Mouse (Mus musculus): ENCODE data around the gene Fabp6. TPM values are rescaled to one million over a fixed set of nuclear protein-coding genes. Genes with fewer than 3 reads are reported as not detected.

Fabp6 gene
- polyA plus RNA-seq, 1 experiment from 2014 or later, result 1.2 TPM

DNA sequence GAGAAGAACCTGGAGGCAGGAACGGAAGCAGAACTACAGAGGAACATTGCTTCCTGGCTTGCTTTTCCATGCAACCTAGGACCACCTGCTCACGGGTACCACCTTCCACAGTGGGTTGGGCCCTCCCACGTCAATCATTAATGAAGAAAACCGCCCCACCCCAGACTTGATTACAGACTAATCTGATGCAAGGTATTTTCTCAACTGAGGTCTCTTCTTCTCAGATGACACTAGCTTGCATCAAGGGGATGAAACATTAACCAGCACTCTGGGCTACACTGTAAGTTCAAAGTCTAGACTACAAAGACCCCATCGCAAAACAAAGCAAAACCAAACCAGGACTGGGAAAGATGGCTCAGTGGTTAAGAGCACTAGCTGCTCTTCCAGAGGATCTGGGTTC lies 20.4 kb upstream of the Fabp6 start:
- Histone ChIP-seq H3K27ac (0 out of 2 replicates have a peak overlapping the region, but pooled peaks have one; percentile 44), H3K9ac (no peak overlapping the region), H3K9me3 (no peaks in the 10 kb centered on the region), H3K27me3 (replicated peaks) (no peaks in the 10 kb centered on the region), H3K4me3 (replicated peaks) (no peak overlapping the region), H3K4me1 (replicated peaks) (peaks cover 19% of the 10 kb centered on the region), H3K4me2 (replicated peaks) (peak overlapping the region; percentile 34), H3K36me3 (no peaks in the 10 kb centered on the region)
- ATAC-seq, result peak; percentile 63
- WGBS, result 53% methylated on average over 5 of the region's 5 CpGs

DNA sequence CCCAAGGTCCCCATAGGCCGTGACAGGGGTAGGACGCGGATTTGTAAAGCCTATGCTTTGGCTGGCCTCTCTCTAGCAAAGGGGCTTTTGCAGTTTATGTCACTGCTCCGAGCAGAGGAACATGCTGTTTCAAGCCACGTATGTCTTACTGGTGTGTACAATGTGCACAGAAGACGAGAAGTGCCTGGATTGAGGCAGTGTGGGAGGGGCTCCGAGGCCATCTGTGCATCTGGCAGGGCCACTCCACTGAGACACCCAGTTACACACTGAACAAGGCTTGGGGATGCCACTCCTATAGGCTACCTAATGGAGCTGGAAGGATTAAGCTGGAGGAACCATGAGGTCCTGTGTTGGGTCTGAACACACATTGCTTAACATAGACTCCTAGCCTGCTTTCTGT lies 17.1 kb upstream of the Fabp6 start:
- Histone ChIP-seq H3K4me3 (replicated peaks) (no peak overlapping the region), H3K4me2 (replicated peaks) (no peak overlapping the region), H3K9me3 (no peaks in the 10 kb centered on the region), H3K27me3 (replicated peaks) (no peaks in the 10 kb centered on the region), H3K4me1 (replicated peaks) (peaks cover 16% of the 10 kb centered on the region), H3K36me3 (no peaks in the 10 kb centered on the region), H3K27ac (peak overlapping the region; percentile 59), H3K9ac (peak overlapping the region; percentile 11; the same call in 1 of the 2 replicates)
- 66% methylated on average over 7 of the region's 7 CpGs for WGBS
- no peak for ATAC-seq

DNA sequence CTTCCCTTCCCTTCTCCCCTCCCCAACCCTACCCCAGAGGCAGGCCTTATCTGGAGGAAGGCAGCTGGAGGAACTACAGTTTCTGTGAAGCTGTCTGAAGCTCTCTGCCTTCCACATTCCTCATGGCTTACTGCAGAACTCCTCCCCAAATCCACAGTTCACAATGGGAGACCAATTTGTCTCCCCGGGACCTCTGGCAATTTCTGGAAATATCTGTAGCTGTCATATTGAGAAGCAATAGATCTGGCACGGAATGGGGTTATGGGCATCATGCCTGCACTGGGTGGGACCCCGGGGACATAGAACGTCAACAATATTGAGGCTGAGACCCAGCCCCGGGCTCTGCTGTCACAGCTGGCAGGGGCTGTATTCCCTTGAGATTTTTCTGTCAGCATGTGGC lies 16.6 kb upstream of the Fabp6 start:
- peak overlapping the region; percentile 11; the same call in 1 of the 2 replicates for H3K9ac ChIP-seq
- no peak for ATAC-seq
- H3K27ac ChIP-seq, result peak overlapping the region; percentile 59
- H3K27me3 ChIP-seq (replicated peaks), result no peaks in the 10 kb centered on the region
- no peaks in the 10 kb centered on the region for H3K9me3 ChIP-seq
- 45% methylated on average over 5 of the region's 5 CpGs for WGBS
- no peak overlapping the region for H3K4me2 ChIP-seq (replicated peaks)
- no peaks in the 10 kb centered on the region for H3K36me3 ChIP-seq
- H3K4me1 ChIP-seq (replicated peaks), result peaks cover 20% of the 10 kb centered on the region
- H3K4me3 ChIP-seq (replicated peaks), result no peak overlapping the region

DNA sequence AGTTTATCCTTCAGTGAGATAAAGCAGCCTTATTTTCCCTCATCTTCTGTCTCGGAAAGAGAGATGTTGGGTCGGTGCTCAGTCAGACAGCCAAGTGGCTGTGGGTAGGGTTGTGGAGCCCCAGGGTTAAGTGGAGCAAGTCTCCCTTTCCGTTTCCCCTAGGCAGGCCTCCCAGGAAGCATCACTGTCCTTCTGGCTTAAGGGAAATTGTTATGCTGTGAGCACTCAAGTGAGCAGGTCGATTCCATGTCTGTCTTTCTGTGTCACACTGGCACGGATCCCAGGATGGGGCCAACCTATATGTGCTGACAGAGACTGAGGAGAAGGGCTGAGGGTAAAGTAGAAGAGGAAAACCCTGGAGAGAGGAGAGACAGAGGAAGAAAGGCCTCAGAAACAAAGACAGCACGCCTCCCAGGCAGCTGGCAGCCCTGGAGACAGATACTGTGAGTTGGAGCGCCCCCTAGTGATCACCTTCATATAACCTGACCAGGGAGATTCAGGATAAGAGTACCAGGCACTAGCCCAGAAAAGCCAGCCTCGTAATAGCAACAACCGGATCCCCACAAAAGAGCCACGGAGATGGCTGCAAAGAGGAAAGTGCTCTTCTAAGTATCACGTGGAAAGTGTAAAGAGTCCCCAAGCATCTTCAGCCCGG lies 11.6 kb upstream of the Fabp6 start:
- WGBS, result 27% methylated on average over 12 of the region's 12 CpGs

DNA sequence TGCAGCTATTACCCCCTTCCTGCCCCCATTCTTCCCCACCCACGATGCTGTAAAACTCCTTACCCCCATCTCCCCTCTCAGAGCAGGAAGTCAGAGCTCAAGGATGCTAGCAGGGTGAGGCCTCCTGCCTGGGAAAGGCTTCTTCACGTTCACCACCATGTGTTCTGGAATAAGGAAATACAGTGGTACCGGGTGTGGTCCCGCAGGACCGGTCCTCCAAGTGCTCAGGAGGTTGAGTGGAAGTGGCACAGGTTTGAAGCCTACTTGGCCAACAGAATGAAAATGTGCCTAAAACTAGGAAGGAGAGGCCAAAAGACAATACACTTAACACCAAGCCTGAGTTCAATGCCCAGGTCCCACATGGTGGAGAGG lies 9.3 kb upstream of the Fabp6 start:
- no peak overlapping the region for H3K9ac ChIP-seq
- H3K4me1 ChIP-seq (replicated peaks), result peaks cover 9% of the 10 kb centered on the region
- ATAC-seq, result peak; percentile 64
- H3K27ac ChIP-seq, result no peak overlapping the region
- WGBS, result 49% methylated on average over 5 of the region's 5 CpGs
- H3K36me3 ChIP-seq, result no peaks in the 10 kb centered on the region
- no peak overlapping the region for H3K4me3 ChIP-seq (replicated peaks)
- H3K27me3 ChIP-seq (replicated peaks), result no peaks in the 10 kb centered on the region
- H3K4me2 ChIP-seq (replicated peaks), result no peak overlapping the region
- no peaks in the 10 kb centered on the region for H3K9me3 ChIP-seq

More for the DNA sequence above, 11.6 kb upstream of the Fabp6 start:
- ATAC-seq, result peak; percentile 75
- H3K9ac ChIP-seq, result no peak overlapping the region
- no peak overlapping the region for H3K4me3 ChIP-seq (replicated peaks)
- H3K9me3 ChIP-seq, result no peaks in the 10 kb centered on the region
- H3K4me2 ChIP-seq (replicated peaks), result no peak overlapping the region
- H3K36me3 ChIP-seq, result no peaks in the 10 kb centered on the region
- peak overlapping the region; percentile 23; the same call in 1 of the 2 replicates for H3K27ac ChIP-seq
- H3K4me1 ChIP-seq (replicated peaks), result peaks cover 16% of the 10 kb centered on the region
- no peaks in the 10 kb centered on the region for H3K27me3 ChIP-seq (replicated peaks)

DNA sequence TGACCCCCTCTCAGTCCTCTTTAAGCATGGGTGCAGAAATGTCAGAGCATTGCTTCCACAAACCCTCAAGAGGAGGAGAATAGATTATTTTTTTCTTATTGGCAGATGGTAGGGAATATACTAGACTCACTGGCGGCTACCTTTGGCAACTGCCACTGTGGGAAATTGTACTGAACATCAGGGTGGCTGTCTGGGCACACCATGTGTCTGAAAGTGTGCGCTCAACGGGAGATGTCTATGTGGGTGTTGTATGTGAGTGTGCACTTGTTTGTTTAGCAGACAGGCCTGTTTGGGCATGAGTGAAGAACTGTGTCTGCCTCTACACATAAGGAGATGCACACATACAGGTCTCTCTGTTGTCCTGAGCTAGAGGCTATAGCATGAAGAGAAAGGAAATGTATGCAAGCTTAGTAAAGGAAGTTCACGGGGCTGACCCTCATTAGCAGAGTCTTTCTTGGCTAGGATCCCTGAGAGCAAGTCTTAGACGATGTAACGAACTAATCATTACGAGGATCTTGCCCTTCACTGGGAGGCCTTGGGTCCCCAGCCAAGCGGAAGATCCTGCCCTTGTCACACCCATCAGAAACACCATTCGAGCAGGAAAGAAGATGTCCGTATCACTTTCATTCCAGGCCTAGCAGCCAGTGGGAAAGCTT lies 8.8 kb upstream of the Fabp6 start:
- Histone ChIP-seq H3K27me3 (replicated peaks) (no peaks in the 10 kb centered on the region), H3K36me3 (no peaks in the 10 kb centered on the region), H3K4me2 (replicated peaks) (no peak overlapping the region), H3K4me1 (replicated peaks) (peaks cover 9% of the 10 kb centered on the region), H3K27ac (no peak overlapping the region), H3K9me3 (no peaks in the 10 kb centered on the region), H3K9ac (no peak overlapping the region), H3K4me3 (replicated peaks) (no peak overlapping the region)
- peak; percentile 16 for ATAC-seq
- WGBS, result 73% methylated on average over 10 of the region's 10 CpGs

DNA sequence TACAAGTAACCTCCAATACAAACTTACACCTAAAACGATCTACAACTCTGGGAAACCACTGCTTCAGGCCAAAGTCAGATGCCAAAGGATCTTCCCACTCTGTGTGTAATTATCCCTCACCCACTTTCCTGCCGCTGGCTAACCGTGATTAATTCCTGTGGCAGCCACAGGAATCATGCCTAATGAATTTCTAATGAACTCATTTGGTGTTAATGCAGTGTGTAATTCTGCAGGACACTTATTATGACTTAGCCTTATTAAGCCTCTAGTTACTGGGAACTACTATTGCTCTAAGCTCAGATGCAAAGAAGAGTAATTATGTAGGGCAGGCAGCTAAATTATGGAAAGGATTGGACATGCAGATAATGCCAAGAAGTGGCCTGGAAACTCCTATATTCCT lies 7.1 kb upstream of the Fabp6 start:
- WGBS, result 88% methylated on average over 3 of the region's 3 CpGs

DNA sequence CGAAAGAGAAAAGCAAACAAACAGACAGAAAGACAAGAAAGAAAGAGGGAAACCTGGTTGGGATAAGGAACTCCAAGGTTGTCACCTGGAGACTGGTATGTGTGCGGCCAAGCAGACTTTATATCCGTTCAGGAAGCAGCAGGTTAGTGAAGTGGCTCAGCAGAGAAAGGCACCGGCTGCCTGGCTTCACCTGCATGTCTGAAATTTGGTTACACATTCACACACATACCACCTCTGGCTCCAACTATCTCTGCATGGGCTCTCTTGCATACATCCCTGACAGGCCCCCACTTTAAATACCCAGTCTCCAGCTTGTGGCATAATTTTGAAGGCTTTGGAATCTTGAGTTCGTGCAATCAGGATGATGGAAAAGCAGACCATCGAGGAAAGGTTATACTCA lies 4.5 kb upstream of the Fabp6 start:
- Histone ChIP-seq H3K4me3 (replicated peaks) (no peak overlapping the region), H3K27ac (no peak overlapping the region), H3K4me1 (replicated peaks) (0 out of 2 replicates have a peak, but pooled peaks cover 2% of the 10 kb centered on the region), H3K4me2 (replicated peaks) (no peak overlapping the region), H3K36me3 (no peaks in the 10 kb centered on the region), H3K27me3 (replicated peaks) (no peaks in the 10 kb centered on the region), H3K9me3 (no peaks in the 10 kb centered on the region), H3K9ac (no peak overlapping the region)
- ATAC-seq, result no peak
- 86% methylated on average over 6 of the region's 6 CpGs for WGBS

More for the DNA sequence above, 7.1 kb upstream of the Fabp6 start:
- H3K9ac ChIP-seq, result no peak overlapping the region
- no peak overlapping the region for H3K4me3 ChIP-seq (replicated peaks)
- H3K36me3 ChIP-seq, result no peaks in the 10 kb centered on the region
- H3K4me1 ChIP-seq (replicated peaks), result peaks cover 9% of the 10 kb centered on the region
- ATAC-seq, result no peak
- H3K27me3 ChIP-seq (replicated peaks), result no peaks in the 10 kb centered on the region
- no peak overlapping the region for H3K4me2 ChIP-seq (replicated peaks)
- no peaks in the 10 kb centered on the region for H3K9me3 ChIP-seq
- H3K27ac ChIP-seq, result no peak overlapping the region

DNA sequence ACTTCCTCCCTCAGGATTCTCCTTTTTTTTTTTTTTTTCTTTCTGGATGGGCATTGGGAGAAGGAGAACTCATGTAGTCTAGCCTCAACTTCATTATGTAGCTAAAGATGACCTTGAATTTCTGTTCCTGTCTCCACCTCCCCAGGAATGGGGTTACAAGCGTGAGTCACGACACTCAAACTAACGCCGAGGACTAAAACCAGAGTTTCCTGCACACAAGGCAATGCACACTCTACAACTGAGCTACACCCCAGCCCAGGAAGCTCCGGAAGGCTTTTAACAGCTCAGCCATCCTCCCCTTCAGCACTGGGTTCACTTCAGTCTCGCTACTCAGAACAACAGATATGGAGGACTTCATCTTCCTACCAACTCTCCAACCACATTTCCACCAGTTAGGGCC lies 3.6 kb upstream of the Fabp6 start:
- H3K4me2 ChIP-seq (replicated peaks), result no peak overlapping the region
- no peaks in the 10 kb centered on the region for H3K4me1 ChIP-seq (replicated peaks)
- no peak for ATAC-seq
- no peaks in the 10 kb centered on the region for H3K9me3 ChIP-seq
- no peak overlapping the region for H3K4me3 ChIP-seq (replicated peaks)
- WGBS, result 88% methylated on average over 6 of the region's 6 CpGs
- no peaks in the 10 kb centered on the region for H3K27me3 ChIP-seq (replicated peaks)
- H3K36me3 ChIP-seq, result no peaks in the 10 kb centered on the region
- no peak overlapping the region for H3K27ac ChIP-seq
- H3K9ac ChIP-seq, result no peak overlapping the region

DNA sequence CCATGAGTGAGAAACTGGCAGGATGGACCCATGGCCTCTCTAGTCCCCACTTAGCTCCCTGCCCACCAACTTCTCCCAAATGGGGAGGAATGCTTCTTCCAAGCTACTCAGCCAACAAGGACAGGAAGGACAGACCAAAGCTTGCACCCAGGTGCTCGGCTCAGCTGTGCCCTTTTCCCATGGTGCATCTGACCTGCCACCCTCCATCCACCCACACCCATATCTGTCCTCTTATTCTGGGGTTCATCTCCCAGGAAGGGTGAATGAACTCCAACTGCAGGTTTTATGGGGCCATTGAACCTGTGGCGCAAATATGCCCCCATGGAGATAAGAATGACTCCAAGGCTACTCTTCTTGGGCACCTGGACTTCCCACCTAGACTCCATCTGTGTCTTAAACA lies 2.9 kb upstream of the Fabp6 start:
- H3K4me1 ChIP-seq (replicated peaks), result no peaks in the 10 kb centered on the region
- no peaks in the 10 kb centered on the region for H3K36me3 ChIP-seq
- WGBS, result 89% methylated on average over 2 of the region's 2 CpGs
- H3K27ac ChIP-seq, result no peak overlapping the region
- no peaks in the 10 kb centered on the region for H3K9me3 ChIP-seq
- no peak overlapping the region for H3K4me2 ChIP-seq (replicated peaks)
- H3K9ac ChIP-seq, result no peak overlapping the region
- no peak overlapping the region for H3K4me3 ChIP-seq (replicated peaks)
- H3K27me3 ChIP-seq (replicated peaks), result no peaks in the 10 kb centered on the region
- ATAC-seq, result peak; percentile 58; the same call in 1 of the 2 replicates

DNA sequence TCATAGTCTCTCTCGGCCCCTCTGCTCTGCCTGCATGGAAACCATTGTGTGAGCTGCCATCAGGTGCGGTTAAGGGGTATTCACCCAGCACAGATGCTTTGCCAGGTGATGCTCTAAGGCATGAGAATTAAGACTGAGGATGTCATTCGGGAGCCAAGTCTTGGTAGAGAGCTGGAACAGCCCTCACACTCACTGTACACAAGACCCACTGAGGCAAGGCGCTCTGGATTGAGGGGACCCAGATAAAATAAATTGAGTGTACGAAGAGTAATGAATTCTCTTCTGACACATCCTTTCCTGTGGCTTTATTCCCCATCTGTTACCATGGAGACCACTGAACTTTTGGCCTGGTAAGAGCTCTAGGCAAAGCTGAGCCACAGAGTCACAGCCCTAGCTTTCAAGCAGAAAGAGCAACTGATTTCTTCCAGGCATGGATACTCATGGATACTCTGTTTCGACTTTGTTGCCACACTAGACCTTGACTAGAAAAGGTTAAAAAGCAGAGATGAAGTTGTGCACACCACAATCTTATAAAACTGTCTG lies 11.7 kb downstream of the Fabp6 start:
- no peak overlapping the region for H3K9ac ChIP-seq
- no peak overlapping the region for H3K27ac ChIP-seq
- 48% methylated on average over 6 of the region's 6 CpGs for WGBS
- no peaks in the 10 kb centered on the region for H3K27me3 ChIP-seq (replicated peaks)
- H3K4me3 ChIP-seq (replicated peaks), result no peak overlapping the region
- no peak overlapping the region for H3K4me2 ChIP-seq (replicated peaks)
- no peaks in the 10 kb centered on the region for H3K9me3 ChIP-seq
- H3K4me1 ChIP-seq (replicated peaks), result no peaks in the 10 kb centered on the region
- no peak for ATAC-seq
- peaks cover 11% of the 10 kb centered on the region; the same call in 1 of the 2 replicates for H3K36me3 ChIP-seq

DNA sequence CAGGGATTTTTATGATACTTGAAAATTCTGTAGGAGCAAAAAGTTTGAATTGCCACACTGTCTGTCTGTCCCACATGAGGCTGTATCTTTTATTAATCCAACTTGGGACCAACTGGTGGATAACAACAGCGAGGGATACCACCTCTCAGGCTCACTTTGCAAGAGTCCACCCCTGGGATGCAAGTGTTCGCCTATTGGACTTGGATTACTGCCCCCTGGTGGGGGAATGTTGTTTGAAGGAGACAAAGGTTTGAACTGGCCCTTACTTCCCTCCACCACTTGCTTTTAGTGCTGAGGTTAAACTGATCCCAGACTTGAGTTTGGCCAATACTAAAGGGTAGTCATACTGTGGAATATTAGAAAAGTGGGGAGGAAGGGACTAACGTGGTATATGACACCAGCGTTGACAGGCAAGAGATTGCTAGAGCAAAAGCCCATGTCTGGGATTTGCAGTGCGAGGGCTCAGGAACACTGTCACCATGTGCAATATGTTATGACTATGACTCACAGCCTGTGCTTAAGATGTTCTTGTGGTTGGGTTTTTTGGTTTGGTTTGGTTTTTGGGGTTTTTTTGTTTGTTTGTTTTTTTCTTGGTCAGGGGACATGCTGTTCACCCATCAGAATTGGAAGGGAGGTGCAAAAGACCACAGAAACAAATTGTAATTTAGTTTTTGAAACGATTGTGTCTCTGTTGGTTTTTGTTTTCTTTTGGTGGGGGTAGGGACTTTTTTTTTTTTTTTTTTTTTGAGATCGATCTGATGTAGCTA lies 14.8 kb downstream of the Fabp6 start, which contains the start of gene 4933415A04Rik:
TSS of gene 4933415A04Rik (plus strand) at position 717 of the 767 bp plus-strand sequence.
- Histone ChIP-seq H3K4me2 (replicated peaks) (no peak within 1 kb of the TSS), H3K4me3 (replicated peaks) (no peak within 1 kb of the TSS), H3K36me3 (peaks cover 15% of the 10 kb centered on the region)

More for the DNA sequence above, 14.8 kb downstream of the Fabp6 start, which contains the start of gene 4933415A04Rik:
- Histone ChIP-seq H3K4me1 (replicated peaks) (no peaks in the 10 kb centered on the region), H3K9me3 (no peaks in the 10 kb centered on the region), H3K27ac (no peak within 1 kb of the TSS), H3K9ac (no peak within 1 kb of the TSS), H3K27me3 (replicated peaks) (no peaks in the 10 kb centered on the region)
- WGBS, result 71% methylated on average over 7 of the region's 7 CpGs
- 0 out of 2 replicates have a peak, but pooled peaks have one; percentile 51 for ATAC-seq

Data from intestine, embryonic 15.5 days (tissue).